Mouse (Mus musculus) v-Abl transformed pro-B cells (cell line): ENCODE data around the gene Ppp1ca.

ENCODE experiments used
- in situ Hi-C, 2 experiments: fragments of 400-800 bp; cut with MboI; formaldehyde crosslinking; loops; one replicate each; pipeline ENCODE4 v1.15.1; 2025; ENCODE audit not compliant: unreplicated experiment in 2 of 2

Ppp1ca gene

GRCm38 (mm10) chr19:4229451-4230076 lies 37.7 kb downstream of the Ppp1ca start:
- in situ Hi-C loops, result loop anchor here in 1 of 2 experiments (10.0 kb wide), 1 partner anchor 445 kb away; no protein-coding TSS in a partner anchor

- in situ Hi-C loops, result loop anchor here in 1 of 2 experiments (10.0 kb wide), 1 partner anchor 446 kb away; no protein-coding TSS in a partner anchor
Measured at GRCm38 (mm10) chr19:4230415-4230814, 38.5 kb downstream of the Ppp1ca start.

- in situ Hi-C loops, result loop anchor here in 1 of 2 experiments (10.0 kb wide), 1 partner anchor 447 kb away; no protein-coding TSS in a partner anchor
Measured at GRCm38 (mm10) chr19:4231253-4232185, 39.7 kb downstream of the Ppp1ca start, which contains the start of gene Pold4. Pold4 (plus strand) TSS chr19:4231899.

GRCm38 (mm10) chr19:4232186-4232572 lies 40.3 kb downstream of the Ppp1ca start:
- in situ Hi-C loops, result loop anchor here in 1 of 2 experiments (10.0 kb wide), 1 partner anchor 447 kb away; no protein-coding TSS in a partner anchor

GRCm38 (mm10) chr19:4232651-4233050 lies 40.8 kb downstream of the Ppp1ca start:
- in situ Hi-C loops, result loop anchor here in 1 of 2 experiments (10.0 kb wide), 1 partner anchor 448 kb away; no protein-coding TSS in a partner anchor

- in situ Hi-C loops, result loop anchor here in 1 of 2 experiments (10.0 kb wide), 1 partner anchor 450 kb away; no protein-coding TSS in a partner anchor
Measured at GRCm38 (mm10) chr19:4234548-4234947, 42.7 kb downstream of the Ppp1ca start.

- in situ Hi-C loops, result loop anchor here in 1 of 2 experiments (5.0 kb wide), 1 partner anchor 33 kb away; no protein-coding TSS in a partner anchor
Measured at GRCm38 (mm10) chr19:4240247-4240668, 48.4 kb downstream of the Ppp1ca start.

- in situ Hi-C loops, result loop anchor here in 1 of 2 experiments (5.0 kb wide), 1 partner anchor 35 kb away; no protein-coding TSS in a partner anchor
Measured at GRCm38 (mm10) chr19:4242416-4242815, 50.6 kb downstream of the Ppp1ca start.

- in situ Hi-C loops, result loop anchor here in 1 of 2 experiments (5.0 kb wide), 1 partner anchor 37 kb away; no protein-coding TSS in a partner anchor
Measured at GRCm38 (mm10) chr19:4244775-4245174, 52.9 kb downstream of the Ppp1ca start.
